Mouse (Mus musculus) lung, postnatal 4 days (tissue): Measurements from ENCODE around the gene Efcab9.

Experiments used
- DNase-seq, 2 experiments: peaks; one replicate each; pipeline ENCODE4 v3.0.0; 2021

Gene Efcab9

GRCm38 (mm10) chr11:32488808-32489670 is 42.8 kb downstream of the Efcab9 start:
- DNase-seq: no peak

GRCm38 (mm10) chr11:32488344-32488743 is 43.5 kb downstream of the Efcab9 start:
- no peak for DNase-seq

GRCm38 (mm10) chr11:32487501-32487900 is 44.4 kb downstream of the Efcab9 start:
- no peak for DNase-seq

GRCm38 (mm10) chr11:32486621-32487020 is 45.3 kb downstream of the Efcab9 start:
- no peak for DNase-seq

GRCm38 (mm10) chr11:32485290-32485689 is 46.6 kb downstream of the Efcab9 start:
- DNase-seq: no peak

- DNase-seq: no peak
Measured at GRCm38 (mm10) chr11:32481525-32481924, 50.4 kb downstream of the Efcab9 start.

- no peak for DNase-seq
Measured at GRCm38 (mm10) chr11:32475487-32476236, 56.2 kb downstream of the Efcab9 start.

GRCm38 (mm10) chr11:32474725-32475124 is 57.2 kb downstream of the Efcab9 start:
- no peak for DNase-seq
